Mouse (Mus musculus) B cell, adult 2 months (primary cell): ENCODE measurements around the gene Msrb1.

Source experiments
- DNase-seq, 2 experiments: peaks; one replicate each; pipeline ENCODE4 v3.0.0; 2022

Gene Msrb1

GRCm38 (mm10) chr17:24745526-24746497 is 9.4 kb downstream of the Msrb1 start:
- peak; percentile 85 to 88 for DNase-seq

DNA sequence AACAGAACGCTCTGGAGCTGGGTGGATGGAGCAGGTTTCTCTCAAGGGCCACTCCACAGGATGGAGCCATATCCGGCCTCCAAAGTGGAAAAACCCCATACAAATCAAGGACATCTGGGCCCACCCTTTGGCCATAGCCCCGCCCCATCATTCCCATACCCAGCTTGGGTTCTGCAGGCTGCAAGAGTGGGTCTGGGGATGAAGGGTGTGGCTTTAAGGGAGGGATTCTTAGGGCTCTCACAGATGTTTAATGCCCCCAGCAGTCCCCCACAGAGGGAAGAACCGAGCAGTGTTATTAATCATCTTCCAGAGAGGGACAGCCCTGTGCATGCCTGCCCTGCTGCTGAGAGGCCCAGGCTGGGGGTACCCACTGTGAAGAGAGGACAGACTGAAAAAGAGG is 10.5 kb downstream of the Msrb1 start:
- no peak for DNase-seq

GRCm38 (mm10) chr17:24751528-24751927 is 15.1 kb downstream of the Msrb1 start:
- no peak for DNase-seq

- peak; percentile 33 to 37 for DNase-seq
Observed at GRCm38 (mm10) chr17:24752415-24753394, 16.3 kb downstream of the Msrb1 start, which contains the start of gene Hs3st6. Hs3st6 (plus strand) TSS chr17:24752988.

- no peak for DNase-seq
Observed at GRCm38 (mm10) chr17:24757394-24757793, 21.0 kb downstream of the Msrb1 start.

DNA sequence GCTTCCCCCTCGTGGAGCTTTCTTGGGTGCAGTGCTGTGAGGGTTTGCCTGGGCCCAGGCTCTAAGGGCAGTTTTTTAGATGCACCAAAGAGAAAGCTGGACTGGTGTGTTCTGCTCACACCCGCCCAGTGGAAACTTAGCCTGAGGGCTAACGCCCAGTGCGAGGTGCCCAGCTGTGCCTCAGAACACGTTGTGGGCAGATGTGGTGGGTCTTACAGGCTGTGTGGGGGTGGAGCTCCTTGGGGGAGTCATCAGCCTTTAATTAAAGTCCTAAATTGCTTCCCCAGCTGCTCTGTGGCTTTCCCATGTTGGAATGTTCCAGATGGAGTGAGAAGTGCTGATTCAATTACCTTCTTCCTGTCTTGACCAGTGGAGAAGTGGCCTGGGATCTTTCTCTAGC is 24.7 kb downstream of the Msrb1 start:
- DNase-seq: no peak

- DNase-seq: no peak
Observed at GRCm38 (mm10) chr17:24765016-24765905, 28.8 kb downstream of the Msrb1 start.

GRCm38 (mm10) chr17:24766266-24766875 is 29.9 kb downstream of the Msrb1 start:
- no peak for DNase-seq

- DNase-seq: no peak
Observed at GRCm38 (mm10) chr17:24769146-24769545, 32.7 kb downstream of the Msrb1 start.

GRCm38 (mm10) chr17:24773241-24773640 is 36.8 kb downstream of the Msrb1 start:
- DNase-seq: no peak

DNA sequence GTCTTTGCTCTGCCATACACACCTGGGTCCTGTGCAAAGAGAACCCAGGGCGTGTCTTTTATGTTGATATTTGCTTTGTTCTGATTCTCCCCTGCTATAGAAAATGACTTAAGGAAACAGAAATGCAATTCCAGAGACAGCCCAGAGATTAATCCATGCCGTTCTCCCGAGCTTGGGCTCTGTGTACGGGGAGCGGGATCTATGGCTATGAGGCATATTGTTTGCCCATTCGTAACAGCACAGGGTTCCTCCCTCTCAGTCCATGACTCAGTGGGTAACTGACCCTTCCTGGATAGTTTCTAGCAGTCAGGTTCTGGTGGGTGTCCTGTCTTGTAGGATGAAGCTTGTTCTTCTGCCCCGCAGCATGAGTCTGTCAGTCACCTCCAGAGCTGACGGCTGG is 38.7 kb downstream of the Msrb1 start:
- no peak for DNase-seq

DNA sequence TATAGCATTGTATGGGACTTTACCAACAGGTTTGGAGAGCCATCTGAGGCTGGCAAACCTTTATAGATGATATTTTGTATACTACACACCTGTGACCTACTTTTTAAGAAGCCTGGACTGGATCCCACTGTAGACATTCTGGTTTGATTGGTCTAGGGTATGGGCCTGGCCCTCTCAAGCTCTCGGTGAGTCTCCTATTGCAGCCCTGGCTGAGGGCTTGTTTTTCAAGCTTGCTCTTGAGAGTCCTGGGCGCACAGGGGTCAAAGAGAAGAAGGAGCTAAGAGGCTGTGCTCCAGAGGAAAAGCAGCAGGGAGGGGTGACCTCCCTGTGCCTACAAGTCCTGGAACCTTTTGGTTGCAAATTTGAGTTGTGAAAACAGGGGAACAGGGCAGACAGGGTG is 40.6 kb downstream of the Msrb1 start:
- no peak for DNase-seq

DNA sequence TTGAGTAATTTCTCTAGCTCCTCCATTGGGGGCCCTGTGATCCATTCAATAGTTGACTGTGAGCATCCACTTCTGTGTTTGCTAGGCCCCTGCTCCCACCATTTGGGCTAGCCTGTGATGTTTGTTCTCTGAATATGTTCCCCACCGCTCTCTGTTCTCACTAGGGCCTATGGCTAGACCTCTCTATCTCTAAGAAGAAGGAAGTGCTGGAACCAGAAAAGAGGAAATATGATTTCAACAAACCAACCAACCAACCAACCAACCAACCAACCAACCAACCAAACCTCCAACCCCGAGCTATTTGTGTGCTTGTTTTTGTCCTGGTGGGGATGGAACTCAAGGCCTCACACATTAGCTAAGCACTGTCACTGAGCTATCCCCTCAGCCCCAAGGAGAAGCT is 44.4 kb downstream of the Msrb1 start:
- peak in 1 of 2 experiments; percentile 8 for DNase-seq

GRCm38 (mm10) chr17:24792190-24792589 is 55.7 kb downstream of the Msrb1 start:
- DNase-seq: no peak
